Mouse (Mus musculus): ENCODE results near the gene Pak1. TPM values are rescaled to one million over a fixed set of nuclear protein-coding genes. Genes with fewer than 3 reads are reported as not detected.
A peak's percentile ranks its signal among the peaks of the same experiment; 100 is the strongest.

Pak1 gene
- 35.7 and 36.2 TPM in 2 replicates for polyA plus RNA-seq (2014; fragmentation: Nextera tagmentation; extraction: Ambion mirVana)

GRCm38 (mm10) chr7:97788190-97788668, at the start of gene Pak1:
Pak1 (plus strand) TSS chr7:97788541.
- no peaks in the 10 kb centered on the region for H3K27me3 ChIP-seq (ENCODE audit: control insufficient read depth, insufficient read depth, low read length)
- 1% methylated on average over 46 of the region's 46 CpGs for WGBS
- H3K9me3 ChIP-seq (ENCODE audit: control insufficient read depth, low read depth, low read length), result no peaks in the 10 kb centered on the region
- H3K27ac ChIP-seq (ENCODE audit: low read length), result peak within 1 kb of the TSS; percentile 82
- no peaks in the 10 kb centered on the region for H3K36me3 ChIP-seq (ENCODE audit: control insufficient read depth, insufficient read depth, low read length)
- H3K4me3 ChIP-seq (ENCODE audit: low read depth, low read length), result peak within 1 kb of the TSS; percentile 81
- H3K4me2 ChIP-seq (replicated peaks; ENCODE audit: low read depth, low read length), result peak within 1 kb of the TSS; percentile 93
- H3K4me1 ChIP-seq (ENCODE audit: control insufficient read depth, insufficient read depth, low read length), result no peaks in the 10 kb centered on the region; the same call in 1 of the 2 replicates
- H3K9ac ChIP-seq (replicated peaks; ENCODE audit: low read depth, low read length), result peak within 1 kb of the TSS; percentile 52
- ATAC-seq (ENCODE audit: insufficient number of reproducible peaks, insufficient read depth, low FRiP score, low read depth), result peak; percentile 90

- no peak for ATAC-seq (ENCODE audit: insufficient number of reproducible peaks, insufficient read depth, low FRiP score, low read depth)
- Histone ChIP-seq H3K27ac (ENCODE audit: low read length) (no peak overlapping the region), H3K4me1 (ENCODE audit: control insufficient read depth, insufficient read depth, low read length) (peaks cover 10% of the 10 kb centered on the region; the same call in 1 of the 2 replicates), H3K27me3 (ENCODE audit: control insufficient read depth, insufficient read depth, low read length) (no peaks in the 10 kb centered on the region), H3K4me3 (ENCODE audit: low read depth, low read length) (no peak overlapping the region), H3K36me3 (ENCODE audit: control insufficient read depth, insufficient read depth, low read length) (no peaks in the 10 kb centered on the region), H3K4me2 (replicated peaks; ENCODE audit: low read depth, low read length) (no peak overlapping the region), H3K9me3 (ENCODE audit: control insufficient read depth, low read depth, low read length) (no peaks in the 10 kb centered on the region), H3K9ac (replicated peaks; ENCODE audit: low read depth, low read length) (no peak overlapping the region)
- 52% methylated on average over 10 of the region's 10 CpGs for WGBS
These were observed 47.4 kb upstream of the Pak1 start for GRCm38 (mm10) chr7:97740948-97741347.

- Histone ChIP-seq H3K4me3 (ENCODE audit: low read depth, low read length) (no peak overlapping the region), H3K4me1 (ENCODE audit: control insufficient read depth, insufficient read depth, low read length) (peaks cover 10% of the 10 kb centered on the region; the same call in 1 of the 2 replicates), H3K9ac (replicated peaks; ENCODE audit: low read depth, low read length) (no peak overlapping the region), H3K36me3 (ENCODE audit: control insufficient read depth, insufficient read depth, low read length) (no peaks in the 10 kb centered on the region), H3K9me3 (ENCODE audit: control insufficient read depth, low read depth, low read length) (no peaks in the 10 kb centered on the region), H3K27ac (ENCODE audit: low read length) (no peak overlapping the region), H3K27me3 (ENCODE audit: control insufficient read depth, insufficient read depth, low read length) (no peaks in the 10 kb centered on the region), H3K4me2 (replicated peaks; ENCODE audit: low read depth, low read length) (no peak overlapping the region)
- ATAC-seq (ENCODE audit: insufficient number of reproducible peaks, insufficient read depth, low FRiP score, low read depth), result no peak
- WGBS, result 17% methylated on average over 1 of the region's 1 CpGs
These were observed 46.5 kb upstream of the Pak1 start for GRCm38 (mm10) chr7:97741756-97742291.

- Histone ChIP-seq H3K9me3 (ENCODE audit: control insufficient read depth, low read depth, low read length) (no peaks in the 10 kb centered on the region), H3K4me2 (replicated peaks; ENCODE audit: low read depth, low read length) (no peak overlapping the region), H3K27me3 (ENCODE audit: control insufficient read depth, insufficient read depth, low read length) (no peaks in the 10 kb centered on the region), H3K27ac (ENCODE audit: low read length) (no peak overlapping the region), H3K36me3 (ENCODE audit: control insufficient read depth, insufficient read depth, low read length) (no peaks in the 10 kb centered on the region), H3K4me3 (ENCODE audit: low read depth, low read length) (no peak overlapping the region), H3K4me1 (ENCODE audit: control insufficient read depth, insufficient read depth, low read length) (0 out of 2 replicates have a peak, but pooled peaks cover 3% of the 10 kb centered on the region), H3K9ac (replicated peaks; ENCODE audit: low read depth, low read length) (no peak overlapping the region)
- WGBS, result 22% methylated on average over 3 of the region's 3 CpGs
- ATAC-seq (ENCODE audit: insufficient number of reproducible peaks, insufficient read depth, low FRiP score, low read depth), result no peak
These were observed 43.0 kb upstream of the Pak1 start for GRCm38 (mm10) chr7:97745299-97745698.

GRCm38 (mm10) chr7:97747176-97747707, 41.1 kb upstream of the Pak1 start:
- no peaks in the 10 kb centered on the region for H3K9me3 ChIP-seq (ENCODE audit: control insufficient read depth, low read depth, low read length)
- no peaks in the 10 kb centered on the region for H3K36me3 ChIP-seq (ENCODE audit: control insufficient read depth, insufficient read depth, low read length)
- 69% methylated on average over 4 of the region's 4 CpGs for WGBS
- ATAC-seq (ENCODE audit: insufficient number of reproducible peaks, insufficient read depth, low FRiP score, low read depth), result no peak; the same call in 1 of the 2 replicates
- H3K27ac ChIP-seq (ENCODE audit: low read length), result no peak overlapping the region
- no peaks in the 10 kb centered on the region for H3K4me1 ChIP-seq (ENCODE audit: control insufficient read depth, insufficient read depth, low read length)
- no peak overlapping the region for H3K4me2 ChIP-seq (replicated peaks; ENCODE audit: low read depth, low read length)
- no peak overlapping the region for H3K9ac ChIP-seq (replicated peaks; ENCODE audit: low read depth, low read length)
- no peak overlapping the region for H3K4me3 ChIP-seq (ENCODE audit: low read depth, low read length)
- no peaks in the 10 kb centered on the region for H3K27me3 ChIP-seq (ENCODE audit: control insufficient read depth, insufficient read depth, low read length)

DNA sequence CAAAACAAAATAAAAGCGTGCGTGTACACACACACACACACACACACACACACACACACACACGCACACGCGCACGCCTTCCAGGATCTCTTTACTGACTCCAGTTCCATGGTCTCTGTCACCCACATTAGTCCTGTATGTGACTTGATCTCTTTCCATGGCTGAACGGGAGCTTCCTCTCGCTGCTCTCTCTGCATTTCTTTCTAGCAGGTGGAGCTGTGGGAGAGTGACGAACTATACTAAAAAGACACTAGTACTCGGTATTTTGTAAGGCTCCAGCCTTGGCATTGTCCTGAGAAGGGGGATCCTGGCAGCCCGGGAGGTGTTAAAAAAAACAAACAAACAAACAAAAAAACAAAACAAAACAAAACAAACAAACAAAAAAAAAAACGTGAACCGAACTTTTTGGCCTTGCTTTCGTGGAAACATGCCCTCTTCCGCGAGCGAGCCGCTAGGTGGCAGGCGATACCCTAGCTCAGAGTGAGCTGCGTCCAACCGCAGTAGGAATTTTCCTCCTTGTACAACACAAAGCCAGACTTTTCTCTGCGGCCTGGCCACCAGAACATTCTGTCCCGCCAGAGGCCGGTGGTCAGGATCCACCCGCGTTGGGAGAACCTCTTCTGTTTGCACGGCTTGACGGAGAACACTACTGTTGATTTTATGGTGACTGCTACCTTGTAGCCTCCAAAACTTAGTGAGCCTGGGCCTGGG, 40.4 kb upstream of the Pak1 start:
- peak; percentile 60 for ATAC-seq (ENCODE audit: insufficient number of reproducible peaks, insufficient read depth, low FRiP score, low read depth)
- 26% methylated on average over 28 of the region's 28 CpGs for WGBS
- Histone ChIP-seq H3K9ac (replicated peaks; ENCODE audit: low read depth, low read length) (no peak overlapping the region), H3K4me3 (ENCODE audit: low read depth, low read length) (no peak overlapping the region), H3K4me2 (replicated peaks; ENCODE audit: low read depth, low read length) (peak overlapping the region; percentile 33; the same call in 1 of the 2 replicates), H3K27ac (ENCODE audit: low read length) (no peak overlapping the region), H3K27me3 (ENCODE audit: control insufficient read depth, insufficient read depth, low read length) (no peaks in the 10 kb centered on the region), H3K4me1 (ENCODE audit: control insufficient read depth, insufficient read depth, low read length) (no peaks in the 10 kb centered on the region), H3K9me3 (ENCODE audit: control insufficient read depth, low read depth, low read length) (no peaks in the 10 kb centered on the region), H3K36me3 (ENCODE audit: control insufficient read depth, insufficient read depth, low read length) (no peaks in the 10 kb centered on the region)

DNA sequence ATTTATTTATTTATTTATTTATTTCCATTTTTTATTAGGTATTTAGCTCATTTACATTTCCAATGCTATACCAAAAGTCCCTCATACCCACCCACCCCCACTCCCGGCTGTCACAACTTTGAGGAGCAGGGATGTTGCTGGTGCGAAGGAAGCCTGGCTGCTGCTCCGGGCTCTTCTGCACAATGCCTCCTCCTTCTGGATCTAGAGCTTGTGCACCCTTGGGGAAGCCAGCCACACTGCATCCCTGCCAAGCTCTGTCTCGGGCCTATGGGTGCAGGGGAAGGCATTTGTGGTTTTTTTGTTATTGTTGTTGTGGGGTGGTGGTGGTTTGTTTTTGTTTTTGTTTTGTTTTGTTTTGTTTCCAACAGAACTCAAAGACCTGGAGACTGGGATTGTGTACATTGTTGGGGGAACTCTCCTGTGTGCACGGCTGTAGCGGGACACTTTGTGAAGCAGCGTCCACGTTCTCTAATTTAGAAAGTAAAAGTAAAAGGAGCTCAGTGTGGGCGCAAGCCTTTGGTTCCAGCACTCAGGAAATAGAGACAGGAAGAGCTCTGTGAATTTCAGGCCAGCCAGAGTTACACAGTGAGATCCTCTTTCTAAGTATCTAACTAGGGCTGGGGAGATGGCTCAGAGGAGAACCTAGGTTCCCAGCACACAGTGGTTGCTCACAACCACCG, 39.7 kb upstream of the Pak1 start:
- WGBS, result 66% methylated on average over 10 of the region's 10 CpGs
- H3K27me3 ChIP-seq (ENCODE audit: control insufficient read depth, insufficient read depth, low read length), result no peaks in the 10 kb centered on the region
- no peak for ATAC-seq (ENCODE audit: insufficient number of reproducible peaks, insufficient read depth, low FRiP score, low read depth)
- H3K4me2 ChIP-seq (replicated peaks; ENCODE audit: low read depth, low read length), result peak overlapping the region; percentile 33
- H3K4me3 ChIP-seq (ENCODE audit: low read depth, low read length), result no peak overlapping the region
- H3K9me3 ChIP-seq (ENCODE audit: control insufficient read depth, low read depth, low read length), result no peaks in the 10 kb centered on the region
- no peaks in the 10 kb centered on the region for H3K36me3 ChIP-seq (ENCODE audit: control insufficient read depth, insufficient read depth, low read length)
- H3K4me1 ChIP-seq (ENCODE audit: control insufficient read depth, insufficient read depth, low read length), result no peaks in the 10 kb centered on the region
- H3K27ac ChIP-seq (ENCODE audit: low read length), result no peak overlapping the region; the same call in 1 of the 2 replicates
- no peak overlapping the region for H3K9ac ChIP-seq (replicated peaks; ENCODE audit: low read depth, low read length)
